Mouse (Mus musculus) lung, adult 2 months (tissue): Measurements from ENCODE around the gene Pan2.

Source experiments
- CTCF ChIP-seq: fragments of 200-500 bp; IDR thresholded peaks from 2 replicates; pipeline ENCODE4 v1.5.1; 2011; ENCODE audit warnings: mild to moderate bottlenecking, low read length, control low read depth; ENCODE audit not compliant: insufficient read depth
- POLR2A ChIP-seq: fragments of 200-500 bp; IDR thresholded peaks from 2 replicates; pipeline ENCODE4 v1.6.1; 2011; ENCODE audit warnings: low read depth, mild to moderate bottlenecking, control low read depth, low read length, borderline replicate concordance; ENCODE audit errors: extremely low read depth

GRCm38 (mm10) chr10:128296370-128297090, 6.6 kb upstream of the Pan2 start:
- TF ChIP-seq CTCF, result no peak
- no peak for TF ChIP-seq POLR2A
